Mouse (Mus musculus): ENCODE measurements around the gene Fgfr2. TPM values are rescaled to one million over a fixed set of nuclear protein-coding genes. Genes with fewer than 3 reads are reported as not detected.
A peak's percentile ranks its signal among the peaks of the same experiment; 100 is the strongest.

The Fgfr2 gene
- polyA plus RNA-seq, 1 experiment from 2014 or later: 86.9 TPM

GRCm38 (mm10) chr7:132284795-132285194 is 838.4 kb downstream of the Fgfr2 start:
- DNase-seq (ENCODE audit: low spot score) (peak; percentile 55), ATAC-seq (ENCODE audit: insufficient read depth, low FRiP score, low TSS enrichment) (peak; percentile 49)
- Histone ChIP-seq H3K4me1 (ENCODE audit: control insufficient read depth, insufficient read depth, low read length) (peaks cover 26% of the 10 kb centered on the region), H3K4me3 (ENCODE audit: low read depth, low read length) (no peak overlapping the region), H3K9me3 (ENCODE audit: control insufficient read depth, low read length) (no peaks in the 10 kb centered on the region), H3K27ac (ENCODE audit: low read depth, low read length) (peak overlapping the region; percentile 68), H3K9ac (ENCODE audit: low read length) (no peak overlapping the region), H3K4me2 (ENCODE audit: low read depth) (no peak overlapping the region), H3K36me3 (ENCODE audit: control insufficient read depth, insufficient read depth, low read length) (no peaks in the 10 kb centered on the region), H3K27me3 (ENCODE audit: control insufficient read depth, insufficient read depth, low read length) (no peaks in the 10 kb centered on the region)
- 13% methylated on average over 1 of the region's 1 CpGs for WGBS

GRCm38 (mm10) chr7:132284048-132284737 is 839.0 kb downstream of the Fgfr2 start:
- Histone ChIP-seq H3K4me3 (ENCODE audit: low read depth, low read length) (no peak overlapping the region), H3K9me3 (ENCODE audit: control insufficient read depth, low read length) (no peaks in the 10 kb centered on the region), H3K4me1 (ENCODE audit: control insufficient read depth, insufficient read depth, low read length) (peaks cover 26% of the 10 kb centered on the region), H3K9ac (ENCODE audit: low read length) (no peak overlapping the region), H3K36me3 (ENCODE audit: control insufficient read depth, insufficient read depth, low read length) (no peaks in the 10 kb centered on the region), H3K4me2 (ENCODE audit: low read depth) (no peak overlapping the region), H3K27me3 (ENCODE audit: control insufficient read depth, insufficient read depth, low read length) (no peaks in the 10 kb centered on the region), H3K27ac (ENCODE audit: low read depth, low read length) (peak overlapping the region; percentile 68)
- WGBS: 62% methylated on average over 7 of the region's 7 CpGs
- ATAC-seq (ENCODE audit: insufficient read depth, low FRiP score, low TSS enrichment) (peak; percentile 65), DNase-seq (ENCODE audit: low spot score) (peak; percentile 49)

- no peaks in the 10 kb centered on the region for H3K9me3 ChIP-seq (ENCODE audit: control insufficient read depth, low read length)
- no peak overlapping the region for H3K27ac ChIP-seq (ENCODE audit: low read depth, low read length)
- H3K4me3 ChIP-seq (ENCODE audit: low read depth, low read length): no peak overlapping the region
- no peak overlapping the region for H3K9ac ChIP-seq (ENCODE audit: low read length)
- ATAC-seq (ENCODE audit: insufficient read depth, low FRiP score, low TSS enrichment) (no peak), DNase-seq (ENCODE audit: low spot score) (no peak)
- 89% methylated on average over 2 of the region's 2 CpGs for WGBS
- H3K36me3 ChIP-seq (ENCODE audit: control insufficient read depth, insufficient read depth, low read length): no peaks in the 10 kb centered on the region
- H3K4me1 ChIP-seq (ENCODE audit: control insufficient read depth, insufficient read depth, low read length): peaks cover 30% of the 10 kb centered on the region
- H3K27me3 ChIP-seq (ENCODE audit: control insufficient read depth, insufficient read depth, low read length): no peaks in the 10 kb centered on the region
- no peak overlapping the region for H3K4me2 ChIP-seq (ENCODE audit: low read depth)
Observed at GRCm38 (mm10) chr7:132282576-132282975, 840.6 kb downstream of the Fgfr2 start.

- H3K4me1 ChIP-seq (ENCODE audit: control insufficient read depth, insufficient read depth, low read length): peaks cover 26% of the 10 kb centered on the region
- no peak for DNase-seq (ENCODE audit: low spot score)
- H3K27me3 ChIP-seq (ENCODE audit: control insufficient read depth, insufficient read depth, low read length): no peaks in the 10 kb centered on the region
- no peak overlapping the region for H3K4me3 ChIP-seq (ENCODE audit: low read depth, low read length)
- no peak overlapping the region for H3K4me2 ChIP-seq (ENCODE audit: low read depth)
- no peak overlapping the region for H3K9ac ChIP-seq (ENCODE audit: low read length)
- 0 out of 2 replicates have a peak overlapping the region, but pooled peaks have one; percentile 35 for H3K27ac ChIP-seq (ENCODE audit: low read depth, low read length)
- no peaks in the 10 kb centered on the region for H3K36me3 ChIP-seq (ENCODE audit: control insufficient read depth, insufficient read depth, low read length)
- ATAC-seq (ENCODE audit: insufficient read depth, low FRiP score, low TSS enrichment): no peak
- H3K9me3 ChIP-seq (ENCODE audit: control insufficient read depth, low read length): no peaks in the 10 kb centered on the region
- 87% methylated on average over 3 of the region's 3 CpGs for WGBS
Observed at GRCm38 (mm10) chr7:132282161-132282560, 841.0 kb downstream of the Fgfr2 start.

- peaks cover 23% of the 10 kb centered on the region for H3K4me1 ChIP-seq (ENCODE audit: control insufficient read depth, insufficient read depth, low read length)
- H3K4me3 ChIP-seq (ENCODE audit: low read depth, low read length): no peak overlapping the region
- H3K4me2 ChIP-seq (ENCODE audit: low read depth): no peak overlapping the region
- ATAC-seq (ENCODE audit: insufficient read depth, low FRiP score, low TSS enrichment) (no peak), DNase-seq (ENCODE audit: low spot score) (peak; percentile 39)
- 0 out of 2 replicates have a peak overlapping the region, but pooled peaks have one; percentile 35 for H3K27ac ChIP-seq (ENCODE audit: low read depth, low read length)
- no peak overlapping the region for H3K9ac ChIP-seq (ENCODE audit: low read length)
- WGBS: 73% methylated on average over 4 of the region's 4 CpGs
- no peaks in the 10 kb centered on the region for H3K9me3 ChIP-seq (ENCODE audit: control insufficient read depth, low read length)
- H3K36me3 ChIP-seq (ENCODE audit: control insufficient read depth, insufficient read depth, low read length): no peaks in the 10 kb centered on the region
- H3K27me3 ChIP-seq (ENCODE audit: control insufficient read depth, insufficient read depth, low read length): no peaks in the 10 kb centered on the region
Observed at GRCm38 (mm10) chr7:132281753-132282152, 841.4 kb downstream of the Fgfr2 start.

GRCm38 (mm10) chr7:132278658-132279057 is 844.5 kb downstream of the Fgfr2 start:
- no peak overlapping the region for H3K27ac ChIP-seq (ENCODE audit: low read depth, low read length)
- H3K4me3 ChIP-seq (ENCODE audit: low read depth, low read length): no peak overlapping the region
- no peaks in the 10 kb centered on the region for H3K36me3 ChIP-seq (ENCODE audit: control insufficient read depth, insufficient read depth, low read length)
- DNase-seq (ENCODE audit: low spot score): no peak
- no peaks in the 10 kb centered on the region for H3K27me3 ChIP-seq (ENCODE audit: control insufficient read depth, insufficient read depth, low read length)
- 83% methylated on average over 3 of the region's 3 CpGs for WGBS
- H3K4me1 ChIP-seq (ENCODE audit: control insufficient read depth, insufficient read depth, low read length): peaks cover 7% of the 10 kb centered on the region; the same call in 1 of the 2 replicates
- H3K9ac ChIP-seq (ENCODE audit: low read length): no peak overlapping the region
- H3K9me3 ChIP-seq (ENCODE audit: control insufficient read depth, low read length): no peaks in the 10 kb centered on the region
- no peak overlapping the region for H3K4me2 ChIP-seq (ENCODE audit: low read depth)
- no peak for ATAC-seq (ENCODE audit: insufficient read depth, low FRiP score, low TSS enrichment)

GRCm38 (mm10) chr7:132276287-132276686 is 846.9 kb downstream of the Fgfr2 start:
- H3K4me2 ChIP-seq (ENCODE audit: low read depth): no peak overlapping the region
- H3K9me3 ChIP-seq (ENCODE audit: control insufficient read depth, low read length): no peaks in the 10 kb centered on the region
- DNase-seq (ENCODE audit: low spot score) (no peak), ATAC-seq (ENCODE audit: insufficient read depth, low FRiP score, low TSS enrichment) (no peak)
- no peaks in the 10 kb centered on the region for H3K27me3 ChIP-seq (ENCODE audit: control insufficient read depth, insufficient read depth, low read length)
- no peak overlapping the region for H3K9ac ChIP-seq (ENCODE audit: low read length)
- H3K36me3 ChIP-seq (ENCODE audit: control insufficient read depth, insufficient read depth, low read length): no peaks in the 10 kb centered on the region
- 90% methylated on average over 5 of the region's 5 CpGs for WGBS
- H3K27ac ChIP-seq (ENCODE audit: low read depth, low read length): no peak overlapping the region
- no peak overlapping the region for H3K4me3 ChIP-seq (ENCODE audit: low read depth, low read length)
- H3K4me1 ChIP-seq (ENCODE audit: control insufficient read depth, insufficient read depth, low read length): peaks cover 4% of the 10 kb centered on the region; the same call in 1 of the 2 replicates

- Histone ChIP-seq H3K27me3 (ENCODE audit: control insufficient read depth, insufficient read depth, low read length) (no peaks in the 10 kb centered on the region), H3K9me3 (ENCODE audit: control insufficient read depth, low read length) (no peaks in the 10 kb centered on the region), H3K4me3 (ENCODE audit: low read depth, low read length) (no peak overlapping the region), H3K4me2 (ENCODE audit: low read depth) (no peak overlapping the region), H3K4me1 (ENCODE audit: control insufficient read depth, insufficient read depth, low read length) (peaks cover 4% of the 10 kb centered on the region; the same call in 1 of the 2 replicates), H3K27ac (ENCODE audit: low read depth, low read length) (no peak overlapping the region), H3K9ac (ENCODE audit: low read length) (no peak overlapping the region), H3K36me3 (ENCODE audit: control insufficient read depth, insufficient read depth, low read length) (peaks cover 3% of the 10 kb centered on the region; the same call in 1 of the 2 replicates)
- ATAC-seq (ENCODE audit: insufficient read depth, low FRiP score, low TSS enrichment) (no peak), DNase-seq (ENCODE audit: low spot score) (no peak)
- WGBS: 67% methylated on average over 2 of the region's 2 CpGs
Observed at GRCm38 (mm10) chr7:132273741-132274513, 849.2 kb downstream of the Fgfr2 start.
